Comparison of ENCODE assay signal across 8 mouse cellular contexts in genomic region chr1:182489803-182490452, GRCm38 (mm10). TPM values are rescaled to one million over a fixed set of nuclear protein-coding genes. Genes with fewer than 3 reads are reported as not detected.
DNase-seq lines count a peak whose midpoint lies in the region; ATAC-seq and TF ChIP-seq lines count a peak whose summit lies in the region.

No protein-coding gene starts in this region.

- H3K4me2 ChIP-seq in hindbrain, postnatal 0 days (ENCODE audit: low read depth, low read length): peak overlapping the region; percentile 47

- H3K4me3 ChIP-seq in cortical plate, adult 2 months (ENCODE audit: insufficient read depth, low read length): no peak overlapping the region
- H3K4me3 ChIP-seq in hindbrain, postnatal 0 days (ENCODE audit: low read length): peak overlapping the region; percentile 7; the same call in 1 of the 2 replicates
- peak overlapping the region; percentile 36; the same call in 1 of the 2 replicates for H3K4me3 ChIP-seq in left cerebral cortex, adult 2 months

- 10% methylated on average over 21 of the region's 21 CpGs for WGBS in hindbrain, postnatal 0 days

- ATAC-seq in hindbrain, postnatal 0 days: peak; percentile 95
- ATAC-seq in megakaryocyte, adult 5-6 weeks (ENCODE audit: poor library complexity, severe bottlenecking): peak; percentile 99

- intact Hi-C loops in left cerebral cortex, adult 2 months (cut with DNase I): loop anchor here (1.0 to 2.0 kb wide), 2 partner anchors 27 to 49 kb away; partner anchors contain the start of gene Capn2

- peak; percentile 75; the same call in 1 of the 2 replicates for TF ChIP-seq POLR2A in cortical plate, adult 2 months (IDR thresholded peaks at IDR 0.05; ENCODE audit: extremely low read depth, insufficient read depth, low read length)

- H3K27ac ChIP-seq in cortical plate, adult 2 months (ENCODE audit: insufficient read depth, low read length): no peak overlapping the region
- peak overlapping the region; percentile 54; the same call in 1 of the 2 replicates for H3K27ac ChIP-seq in hindbrain, postnatal 0 days
- H3K27ac ChIP-seq in left cerebral cortex, adult 2 months: peak overlapping the region; percentile 63

- peak; percentile 57 for TF ChIP-seq CTCF in cortical plate, adult 2 months (IDR thresholded peaks at IDR 0.05; ENCODE audit: extremely low read depth, insufficient read depth, low read length)
- TF ChIP-seq CTCF in hindbrain, postnatal 0 days (IDR thresholded peaks at IDR 0.05; ENCODE audit: low read depth): peak; percentile 89
- peak; percentile 99 for TF ChIP-seq CTCF in left cerebral cortex, adult 2 months (IDR thresholded peaks at IDR 0.05)

- no peaks in the 10 kb centered on the region for H3K9me3 ChIP-seq in hindbrain, postnatal 0 days (ENCODE audit: low read length)

- H3K4me1 ChIP-seq in cortical plate, adult 2 months (ENCODE audit: control insufficient read depth, insufficient read depth, low read length): peaks cover 2% of the 10 kb centered on the region; the same call in 1 of the 2 replicates
- H3K4me1 ChIP-seq in hindbrain, postnatal 0 days (ENCODE audit: insufficient read depth, low read length): no peaks in the 10 kb centered on the region; the same call in 1 of the 2 replicates

- no peak overlapping the region for H3K9ac ChIP-seq in hindbrain, postnatal 0 days (replicated peaks; ENCODE audit: low read length)

- DNase-seq in adipocyte (ENCODE audit: low spot score): peak; percentile 96
- DNase-seq in gastrocnemius, adult 8-10 months (ENCODE audit: low spot score in 2 of 2): peak; percentile 90 to 91
- DNase-seq in hindbrain, postnatal 0 days (ENCODE audit: low spot score): peak; percentile 95
- peak; percentile 90 to 92 for DNase-seq in left cerebral cortex, adult 2 months (ENCODE audit: extremely low spot score in 1 of 2, low spot score in 2 of 2)
- peak; percentile 94 for DNase-seq in right cerebral cortex, adult 18-20 months
- DNase-seq in urinary bladder, adult 2 months (ENCODE audit: low spot score): peak; percentile 80

- peaks cover 22% of the 10 kb centered on the region for H3K36me3 ChIP-seq in hindbrain, postnatal 0 days (ENCODE audit: insufficient read depth, low read length)

- no peaks in the 10 kb centered on the region for H3K27me3 ChIP-seq in hindbrain, postnatal 0 days (ENCODE audit: insufficient read depth, low read length)

RNA-seq across cellular contexts. Expression of gene Capn2, which starts 27.5 kb away (rescaled TPM):
- polyA plus RNA-seq in cortical plate, adult 2 months (2012; rRNA removed): 61.4 and 63.3 TPM in 2 replicates
- 10 to 100 TPM; 46.6 to 49.7 (median 47.6) TPM for total RNA-seq in gastrocnemius, adult 8-10 months (2022)
- total RNA-seq in hindbrain, postnatal 0 days (2014; rRNA removed): 79.7 and 87.2 TPM in 2 replicates
- 82.2 and 83.7 TPM in 2 replicates for polyA plus RNA-seq in hindbrain, postnatal 0 days (2015; fragmentation: Nextera tagmentation; extraction: Ambion mirVana)
- total RNA-seq in left cerebral cortex, adult 2 months (2021): 10 to 100 TPM; 61.2 to 63.7 TPM
- total RNA-seq in megakaryocyte, adult 5-6 weeks (2015): 108 and 122 TPM in 2 replicates
- 174 and 241 TPM in 2 replicates for total RNA-seq in megakaryocyte, adult 5-6 weeks (2017)
- 98.2 and 103 TPM in 2 replicates for polyA plus RNA-seq in urinary bladder, adult 2 months (2012; rRNA removed)
